Mouse (Mus musculus) heart, postnatal 0 days (tissue): ENCODE measurements around the gene Amn1. TPM values are rescaled to one million over a fixed set of nuclear protein-coding genes. Genes with fewer than 3 reads are reported as not detected.
"Not testable (repeated sequence)": the region's sequence is repeated elsewhere in the genome, so short reads cannot be mapped to it uniquely, and the experiment has no call there.

ENCODE experiments used
- ATAC-seq: fragments of 200-750 bp; cut with Nextera tagmentation; 2 replicates; pipeline ENCODE4 v1.8.0; 2017; ENCODE audit warnings: low read depth, moderate number of reproducible peaks, moderate library complexity; ENCODE audit not compliant: insufficient read depth
- DNase-seq: peaks from one replicate; pipeline ENCODE4 v3.0.0-alpha.2; 2016; ENCODE audit warnings: low spot score
- H3K27ac ChIP-seq: fragments of 300-500 bp; sonication (generic); 2 replicates; pipeline ENCODE4 v1.5.1; 2014; ENCODE audit warnings: low read depth, mild to moderate bottlenecking
- H3K27me3 ChIP-seq: fragments of 300-500 bp; sonication (generic); 2 replicates; pipeline ENCODE4 v1.6.1; 2014; ENCODE audit warnings: low read length, mixed read lengths; ENCODE audit not compliant: control insufficient read depth, insufficient read depth
- H3K36me3 ChIP-seq: fragments of 300-500 bp; sonication (generic); replicated peaks from 2 replicates; pipeline ENCODE4 v1.6.1; 2014; ENCODE audit warnings: low read length, mixed read lengths; ENCODE audit not compliant: control insufficient read depth, insufficient read depth
- H3K4me1 ChIP-seq: fragments of 300-500 bp; sonication (generic); 2 replicates; pipeline ENCODE4 v1.6.1; 2014; ENCODE audit warnings: antibody characterized with exemption; ENCODE audit not compliant: control insufficient read depth, insufficient read depth
- H3K4me2 ChIP-seq: fragments of 300-500 bp; sonication (generic); 2 replicates; pipeline ENCODE4 v1.6.1; 2014; ENCODE audit warnings: low read depth, mild to moderate bottlenecking, low read length, moderate library complexity
- H3K4me3 ChIP-seq: fragments of 300-500 bp; sonication (generic); 2 replicates; pipeline ENCODE4 v1.5.1; 2014; ENCODE audit warnings: low read depth, low read length
- H3K9ac ChIP-seq: fragments of 300-500 bp; sonication (generic); replicated peaks from 2 replicates; pipeline ENCODE4 v1.6.1; 2014; ENCODE audit warnings: low read depth, low read length, mixed read lengths
- H3K9me3 ChIP-seq: fragments of 300-500 bp; sonication (generic); replicated peaks from 2 replicates; pipeline ENCODE4 v1.6.1; 2016; ENCODE audit warnings: low read length; ENCODE audit not compliant: control insufficient read depth
- CTCF ChIP-seq: IDR thresholded peaks from 2 replicates; pipeline ENCODE4 v1.5.1; 2016; ENCODE audit warnings: antibody characterized with exemption, control low read depth, low read depth
- EP300 ChIP-seq: IDR thresholded peaks from 2 replicates; pipeline ENCODE4 v1.6.1; 2016; ENCODE audit warnings: antibody characterized with exemption, low read depth
- whole genome bisulfite sequencing: fragments of 180-500 bp; shearing (Covaris S2); extraction: QIAGEN DNeasy Blood & Tissue Kit; methylation state at CpG from one replicate; pipeline ENCODE4 v1.1.7; 2014; 5-methylcytosine and 5-hydroxymethylcytosine counted together
- polyA plus RNA-seq: library from polyadenylated mRNA; unstranded; fragments of >200 nt; fragmentation: Nextera tagmentation; extraction: Ambion mirVana; gene quantifications from 2 replicates; pipeline ENCODE4 v1.2.1, GENCODE M21; 2015
- total RNA-seq: library from RNA; depleted of rRNA; stranded (reverse); fragments of >200 nt; gene quantifications from 2 replicates; pipeline ENCODE4 v1.2.3, GENCODE M21; 2014; ENCODE audit warnings: low replicate concordance

Gene Amn1
- total and polyA plus RNA-seq, 2 experiments from 2014 or later = 21.3 to 29.9 TPM

DNA sequence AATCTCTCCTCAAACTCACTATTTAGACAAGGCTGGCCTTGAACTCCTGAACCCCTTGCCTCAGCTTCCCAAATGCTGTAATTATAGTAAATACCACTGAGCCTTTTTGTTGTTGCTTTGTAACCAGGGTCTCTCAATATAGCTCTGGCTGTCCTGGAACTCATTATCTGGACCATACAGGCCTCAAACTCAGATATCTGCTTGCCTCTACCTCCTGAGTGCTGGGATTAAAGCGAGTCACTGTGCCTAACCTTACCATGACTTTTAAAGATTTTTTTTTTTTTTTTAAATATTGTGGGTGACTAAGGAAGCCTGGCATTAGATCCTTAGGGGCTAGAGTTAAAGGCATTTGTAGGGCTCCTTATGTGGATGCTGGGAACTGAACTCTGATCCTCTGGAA is 4.5 kb downstream of the Amn1 start:
- peaks cover 36% of the 10 kb centered on the region for H3K36me3 ChIP-seq
- no peak overlapping the region for H3K27ac ChIP-seq
- H3K4me1 ChIP-seq = peaks cover 14% of the 10 kb centered on the region
- H3K27me3 ChIP-seq = no peaks in the 10 kb centered on the region
- H3K4me3 ChIP-seq = no peak overlapping the region
- H3K4me2 ChIP-seq = no peak overlapping the region
- peaks cover 7% of the 10 kb centered on the region; the same call in 1 of the 2 replicates for H3K9me3 ChIP-seq
- WGBS = 94% methylated on average over 1 of the region's 1 CpGs
- DNase-seq (no peak), ATAC-seq (no peak)
- H3K9ac ChIP-seq = no peak overlapping the region
- TF ChIP-seq CTCF = no peak
- no peak for TF ChIP-seq EP300

DNA sequence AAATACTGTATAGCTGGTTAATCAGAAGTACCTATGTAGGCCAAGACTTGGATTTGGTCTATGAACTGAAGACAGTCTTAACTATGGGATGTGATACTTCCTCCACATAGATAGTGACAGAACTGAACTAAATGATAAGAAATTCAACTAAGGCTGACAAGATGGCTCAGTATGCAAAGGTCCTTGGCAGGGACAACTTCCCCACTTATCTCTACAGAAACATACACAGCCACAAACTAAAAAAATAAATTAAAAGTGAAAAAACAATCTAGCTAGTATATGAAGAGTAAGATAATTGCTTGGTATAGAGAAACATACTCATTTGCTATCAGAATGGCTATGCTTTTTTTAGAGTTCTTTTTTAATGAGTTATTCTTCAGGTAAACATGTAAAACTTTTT is 9.4 kb downstream of the Amn1 start:
- TF ChIP-seq EP300 (no peak), CTCF (no peak)
- Histone ChIP-seq H3K4me2 (no peak overlapping the region), H3K36me3 (peaks cover 63% of the 10 kb centered on the region), H3K27me3 (no peaks in the 10 kb centered on the region), H3K4me1 (0 out of 2 replicates have a peak, but pooled peaks cover 7% of the 10 kb centered on the region), H3K4me3 (no peak overlapping the region), H3K9ac (no peak overlapping the region), H3K27ac (no peak overlapping the region), H3K9me3 (peaks cover 15% of the 10 kb centered on the region; the same call in 1 of the 2 replicates)
- no peak for ATAC-seq
- no peak for DNase-seq

DNA sequence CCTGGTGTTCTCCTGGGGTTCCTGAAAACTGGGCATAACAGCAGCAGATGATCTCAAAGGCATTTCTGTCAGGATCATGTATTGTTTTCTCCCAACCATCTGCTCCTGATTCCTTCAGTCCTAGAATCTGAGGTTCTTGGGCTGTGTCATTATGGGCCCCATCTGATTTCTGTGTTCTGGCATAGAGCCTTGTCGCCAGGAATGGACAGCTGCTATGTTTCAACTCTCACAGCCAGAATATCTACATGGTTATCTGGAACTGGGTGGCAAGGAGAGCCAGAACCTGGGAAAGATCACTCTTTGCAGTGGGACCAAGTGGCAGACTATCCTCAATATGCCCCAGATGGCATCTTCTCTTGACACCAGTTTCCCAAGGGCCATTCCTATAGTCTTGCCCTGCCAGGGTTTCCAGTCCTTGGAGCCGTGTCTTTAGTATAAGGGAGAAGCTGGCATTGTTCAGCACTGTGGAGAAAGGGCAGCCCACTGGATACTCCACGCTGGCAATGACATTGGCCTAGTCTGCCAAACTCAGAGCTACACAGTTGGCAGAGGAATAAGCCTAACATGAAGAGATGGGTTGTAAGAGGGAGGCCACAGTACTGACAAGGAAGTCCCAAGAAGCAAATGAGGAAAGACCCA is 13.5 kb downstream of the Amn1 start:
- DNase-seq = no peak

DNA sequence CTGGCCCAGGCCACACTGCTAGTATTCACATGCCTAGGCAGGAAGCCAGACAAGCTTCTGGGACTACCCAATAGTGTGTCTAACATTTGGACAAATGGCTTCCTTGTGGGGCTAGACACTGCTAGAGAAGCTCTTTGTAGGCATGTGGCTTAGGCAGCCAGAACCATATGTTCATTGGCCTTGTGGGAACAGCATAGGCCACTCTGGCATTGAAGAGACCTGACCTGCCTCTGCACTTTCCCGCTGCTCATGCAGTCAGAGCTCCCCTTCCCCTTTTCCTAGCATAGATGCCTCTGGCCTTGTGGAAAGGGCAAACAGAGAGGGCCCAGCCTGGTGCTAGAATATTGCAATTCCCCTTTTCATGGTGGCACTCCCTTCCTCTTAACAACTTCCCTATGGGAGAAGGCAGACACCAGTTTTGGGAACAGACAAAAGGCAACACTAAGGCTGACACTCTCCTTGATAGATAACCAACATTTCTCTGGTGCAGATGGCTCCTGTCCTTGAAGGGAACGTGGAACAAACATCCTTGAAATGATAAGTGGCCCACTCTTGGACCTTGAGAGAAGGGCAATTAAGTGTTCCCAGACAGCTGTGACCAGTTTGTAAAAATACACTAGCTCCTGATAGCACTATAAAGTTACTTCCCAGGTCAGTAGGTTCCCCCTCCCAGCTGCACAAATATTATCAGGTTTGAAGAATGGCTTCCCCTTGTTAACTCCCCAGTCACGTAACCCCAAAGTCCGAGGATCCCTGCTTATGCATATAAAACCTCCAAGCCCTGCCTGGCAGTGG is 14.5 kb downstream of the Amn1 start:
- 45% methylated on average over 4 of the region's 4 CpGs for WGBS
- no peak overlapping the region for H3K4me2 ChIP-seq
- H3K27me3 ChIP-seq = no peaks in the 10 kb centered on the region
- H3K4me3 ChIP-seq = no peak overlapping the region
- peaks cover 8% of the 10 kb centered on the region; the same call in 1 of the 2 replicates for H3K9me3 ChIP-seq
- H3K27ac ChIP-seq = peak overlapping the region; percentile 70
- DNase-seq (no peak), ATAC-seq (no peak; the same call in 1 of the 2 replicates)
- H3K36me3 ChIP-seq = peaks cover 32% of the 10 kb centered on the region
- H3K9ac ChIP-seq = no peak overlapping the region
- H3K4me1 ChIP-seq = 0 out of 2 replicates have a peak, but pooled peaks cover 7% of the 10 kb centered on the region
- TF ChIP-seq EP300 = no peak
- no peak for TF ChIP-seq CTCF

More for the DNA sequence above, 13.5 kb downstream of the Amn1 start:
- no peak for ATAC-seq
- Histone ChIP-seq H3K27ac (peak overlapping the region; percentile 70), H3K4me2 (no peak overlapping the region), H3K4me1 (0 out of 2 replicates have a peak, but pooled peaks cover 7% of the 10 kb centered on the region), H3K4me3 (no peak overlapping the region), H3K9ac (no peak overlapping the region), H3K9me3 (peaks cover 8% of the 10 kb centered on the region; the same call in 1 of the 2 replicates), H3K27me3 (no peaks in the 10 kb centered on the region), H3K36me3 (peaks cover 40% of the 10 kb centered on the region)
- 64% methylated on average over 3 of the region's 3 CpGs for WGBS
- TF ChIP-seq CTCF = no peak
- TF ChIP-seq EP300 = no peak

DNA sequence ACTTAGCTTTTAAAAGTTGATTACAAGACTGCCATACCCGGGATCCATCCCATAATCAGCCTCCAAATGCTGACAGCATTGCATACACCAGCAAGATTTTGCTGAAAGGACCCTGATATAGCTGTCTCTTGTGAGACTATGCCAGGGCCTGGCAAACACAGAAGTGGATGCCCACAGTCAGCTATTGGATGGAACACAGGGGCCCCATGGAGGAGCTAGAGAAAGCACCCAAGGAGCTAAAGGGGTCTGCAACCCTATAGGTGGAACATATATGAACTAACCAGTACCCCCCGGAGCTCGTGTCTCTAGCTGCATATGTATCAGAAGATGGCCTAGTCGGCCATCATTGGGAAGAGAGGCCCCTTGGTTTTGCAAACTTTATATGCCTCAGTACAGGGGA is 18.5 kb downstream of the Amn1 start:
- not testable (repeated sequence) for H3K4me2 ChIP-seq, ATAC-seq, H3K27ac ChIP-seq, H3K4me1 ChIP-seq, DNase-seq, H3K9me3 ChIP-seq, H3K27me3 ChIP-seq, H3K4me3 ChIP-seq, H3K9ac ChIP-seq
- WGBS = 87% methylated on average over 4 of the region's 4 CpGs
- peaks cover 23% of the 10 kb centered on the region for H3K36me3 ChIP-seq
